ENCODE assay signal across 25 mouse cellular contexts in the genomic region with DNA sequence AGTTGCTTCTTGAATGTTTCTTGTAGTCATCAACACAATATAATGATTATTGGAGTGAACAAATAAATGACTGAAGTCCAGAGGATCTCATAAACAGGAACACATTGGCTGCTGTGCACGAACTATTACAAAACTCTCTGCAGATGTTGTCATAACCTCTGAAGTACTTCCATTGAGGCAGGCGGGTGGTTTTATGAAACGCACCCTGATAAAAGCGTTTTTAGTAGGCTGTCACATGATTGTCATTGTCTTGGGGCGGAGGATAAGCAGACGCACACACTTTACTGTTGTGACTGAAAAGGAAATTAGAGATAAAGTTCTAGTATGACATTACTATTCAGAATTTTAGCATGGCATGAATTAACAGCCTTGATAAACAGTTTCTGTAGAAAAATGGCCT.
DNase-seq lines count a peak whose midpoint lies in the region; ATAC-seq lines count a peak whose summit lies in the region.
"Had no signal": no experiment of that assay in that cellular context is flagged by ENCODE, and none has a peak within 500 bp of the region (broad histone marks: within the 10 kb centered on the region; RNA-seq: fewer than 3 reads in every experiment).

No protein-coding gene starts in this region.

- no peaks in the 10 kb centered on the region for H3K27me3 ChIP-seq in liver, embryonic 16.5 days (ENCODE audit: control insufficient read depth, insufficient read depth, low read depth, low read length)
- no peaks in the 10 kb centered on the region for H3K27me3 ChIP-seq in hindbrain, embryonic 13.5 days
- H3K27me3 ChIP-seq: hindbrain, embryonic 15.5 days; intestine, embryonic 15.5 days; neural tube, embryonic 15.5 days; stomach, embryonic 15.5 days had no signal

- ATAC-seq in liver, embryonic 16.5 days (ENCODE audit: low read depth), result no peak
- no peak for ATAC-seq in hindbrain, embryonic 13.5 days (ENCODE audit: low FRiP score)
- ATAC-seq: forebrain, embryonic 14.5 days; intestine, embryonic 15.5 days had no signal

- peak overlapping the region; percentile 88; the same call in 1 of the 2 replicates for H3K27ac ChIP-seq in liver, embryonic 16.5 days (ENCODE audit: low read length)
- no peak overlapping the region for H3K27ac ChIP-seq in hindbrain, embryonic 13.5 days
- H3K27ac ChIP-seq: hindbrain, embryonic 15.5 days; intestine, embryonic 15.5 days; limb, embryonic 10.5 days; macrophage; neural tube, embryonic 15.5 days; stomach, embryonic 15.5 days had no signal

- peaks cover 26% of the 10 kb centered on the region for H3K4me1 ChIP-seq in liver, embryonic 16.5 days (ENCODE audit: control insufficient read depth, low read depth, low read length)
- H3K4me1 ChIP-seq in hindbrain, embryonic 13.5 days (replicated peaks), result 0 out of 2 replicates have a peak, but pooled peaks cover 9% of the 10 kb centered on the region
- H3K4me1 ChIP-seq: hindbrain, embryonic 15.5 days; intestine, embryonic 15.5 days; limb, embryonic 10.5 days; neural tube, embryonic 15.5 days; stomach, embryonic 15.5 days had no signal

- H3K9me3 ChIP-seq in liver, embryonic 16.5 days (replicated peaks; ENCODE audit: control insufficient read depth, low read length), result no peaks in the 10 kb centered on the region
- no peaks in the 10 kb centered on the region for H3K9me3 ChIP-seq in hindbrain, embryonic 13.5 days
- H3K9me3 ChIP-seq: hindbrain, embryonic 15.5 days; intestine, embryonic 15.5 days; limb, embryonic 10.5 days; neural tube, embryonic 15.5 days; stomach, embryonic 15.5 days had no signal

- DNase-seq in lung, postnatal 36 days, result peak; percentile 58
- no peak for DNase-seq in lung, postnatal 25 days (ENCODE audit: low spot score)
- DNase-seq in liver, result peak; percentile 46
- no peak for DNase-seq in cerebellum, postnatal 25 days
- no peak for DNase-seq in frontal cortex, postnatal 14 days (ENCODE audit: low spot score in 2 of 2)
- DNase-seq: adrenal gland, adult 8-10 months; B cell, adult 2 months; cerebellum, adult 11 months; cerebellum, postnatal 10 days; heart, postnatal 36 days; kidney, postnatal 4 days; layer of hippocampus, adult 9-11 months; lung, adult 2 months; midbrain, embryonic 14.5 days; spleen, adult 18-20 months; thymus, adult 18-20 months had no signal

- peak overlapping the region; percentile 44; the same call in 1 of the 2 replicates for H3K4me2 ChIP-seq in liver, embryonic 16.5 days (ENCODE audit: low read depth, low read length)
- H3K4me2 ChIP-seq in hindbrain, embryonic 13.5 days, result no peak overlapping the region
- H3K4me2 ChIP-seq: hindbrain, embryonic 15.5 days; intestine, embryonic 15.5 days; neural tube, embryonic 15.5 days; stomach, embryonic 15.5 days had no signal

- WGBS in liver, embryonic 16.5 days (ENCODE audit: insufficient replicate concordance), result 20% methylated on average over 6 of the region's 6 CpGs
- WGBS in hindbrain, embryonic 13.5 days, result 87% methylated on average over 6 of the region's 6 CpGs

- H3K9ac ChIP-seq in liver, embryonic 16.5 days (ENCODE audit: low read depth, low read length), result no peak overlapping the region
- no peak overlapping the region for H3K9ac ChIP-seq in hindbrain, embryonic 13.5 days
- H3K9ac ChIP-seq: hindbrain, embryonic 15.5 days; intestine, embryonic 15.5 days; neural tube, embryonic 15.5 days; stomach, embryonic 15.5 days had no signal

- H3K36me3 ChIP-seq in liver, embryonic 16.5 days (ENCODE audit: control insufficient read depth, insufficient read depth), result no peaks in the 10 kb centered on the region
- H3K36me3 ChIP-seq in hindbrain, embryonic 13.5 days, result no peaks in the 10 kb centered on the region
- H3K36me3 ChIP-seq: hindbrain, embryonic 15.5 days; intestine, embryonic 15.5 days; neural tube, embryonic 15.5 days; stomach, embryonic 15.5 days had no signal

- H3K4me3 ChIP-seq in liver, embryonic 16.5 days (ENCODE audit: low read depth, low read length), result no peak overlapping the region
- H3K4me3 ChIP-seq in hindbrain, embryonic 13.5 days, result no peak overlapping the region
- H3K4me3 ChIP-seq: hindbrain, embryonic 15.5 days; intestine, embryonic 15.5 days; limb, embryonic 10.5 days; neural tube, embryonic 15.5 days; stomach, embryonic 15.5 days had no signal

Comparison
In these comparisons a context has a peak if more than half of its experiments do, and no peak if none do; other contexts are left out.
1. DNase-seq: peak in lung, postnatal 36 days (single experiment) and liver (single experiment); none in lung, postnatal 25 days (single experiment), cerebellum, postnatal 25 days (0 of 2) and frontal cortex, postnatal 14 days (0 of 2).